Mouse (Mus musculus) cerebellum, adult 11 months (tissue): ENCODE data around the gene Tubb1.

Experiments
- DNase-seq: peaks from one replicate; pipeline ENCODE4 v3.0.0; 2022

Tubb1 gene

GRCm38 (mm10) chr2:174444359-174444758 lies 6.1 kb upstream of the Tubb1 start:
- no peak for DNase-seq

GRCm38 (mm10) chr2:174445018-174445417 lies 5.5 kb upstream of the Tubb1 start:
- no peak for DNase-seq

- DNase-seq: no peak
Measured at GRCm38 (mm10) chr2:174446492-174446891, 4.0 kb upstream of the Tubb1 start.

- no peak for DNase-seq
Measured at GRCm38 (mm10) chr2:174446905-174447304, 3.6 kb upstream of the Tubb1 start.

- DNase-seq: no peak
Measured at GRCm38 (mm10) chr2:174448405-174448804, 2.1 kb upstream of the Tubb1 start.

- no peak for DNase-seq
Measured at GRCm38 (mm10) chr2:174453681-174454080, 3.2 kb downstream of the Tubb1 start.

GRCm38 (mm10) chr2:174459365-174459764 lies 8.9 kb downstream of the Tubb1 start:
- DNase-seq: no peak

GRCm38 (mm10) chr2:174463370-174463769 lies 12.9 kb downstream of the Tubb1 start:
- no peak for DNase-seq

GRCm38 (mm10) chr2:174463789-174464523 lies 13.5 kb downstream of the Tubb1 start, which contains the start of gene Atp5e:
Gene Atp5e, minus strand, starts transcription at chr2:174464105.
- peak; percentile 98 for DNase-seq

- DNase-seq: no peak
Measured at GRCm38 (mm10) chr2:174470333-174470732, 19.8 kb downstream of the Tubb1 start.

GRCm38 (mm10) chr2:174470786-174471405 lies 20.4 kb downstream of the Tubb1 start:
- no peak for DNase-seq

- DNase-seq: no peak
Measured at GRCm38 (mm10) chr2:174472407-174472806, 21.9 kb downstream of the Tubb1 start.

GRCm38 (mm10) chr2:174472818-174473549 lies 22.5 kb downstream of the Tubb1 start, which contains the start of gene Prelid3b:
Gene Prelid3b, minus strand, starts transcription at chr2:174473081.
- DNase-seq: peak; percentile 99

GRCm38 (mm10) chr2:174473550-174473927 lies 23.0 kb downstream of the Tubb1 start:
- DNase-seq: no peak

GRCm38 (mm10) chr2:174477543-174478319 lies 27.2 kb downstream of the Tubb1 start:
- DNase-seq: no peak

GRCm38 (mm10) chr2:174478746-174479145 lies 28.3 kb downstream of the Tubb1 start:
- no peak for DNase-seq

- DNase-seq: no peak
Measured at GRCm38 (mm10) chr2:174487005-174487404, 36.5 kb downstream of the Tubb1 start.

- DNase-seq: no peak
Measured at GRCm38 (mm10) chr2:174492858-174493257, 42.4 kb downstream of the Tubb1 start.

- DNase-seq: no peak
Measured at GRCm38 (mm10) chr2:174500814-174501503, 50.5 kb downstream of the Tubb1 start.

- DNase-seq: no peak
Measured at GRCm38 (mm10) chr2:174501517-174501916, 51.0 kb downstream of the Tubb1 start.

- no peak for DNase-seq
Measured at GRCm38 (mm10) chr2:174502321-174502720, 51.8 kb downstream of the Tubb1 start.

- DNase-seq: no peak
Measured at GRCm38 (mm10) chr2:174502831-174503460, 52.5 kb downstream of the Tubb1 start.
